Mouse (Mus musculus) CH12.LX (cell line): ENCODE measurements around the gene Tmem30c.

Experiments used
- GABPA ChIP-seq: IDR thresholded peaks from 2 replicates; pipeline ENCODE4 v1.6.1; 2012; ENCODE audit warnings: low read depth, low read length, improper control_type of control experiment, inconsistent platforms; ENCODE audit not compliant: insufficient replicate concordance
- SMC3 ChIP-seq: IDR thresholded peaks from 2 replicates; pipeline ENCODE4 v1.6.1; 2011; ENCODE audit warnings: low read depth, low read length, improper control_type of control experiment
- ZC3H11A ChIP-seq: IDR thresholded peaks from 2 replicates; pipeline ENCODE4 v1.6.1; 2012; ENCODE audit warnings: low read depth, mild to moderate bottlenecking, inconsistent platforms, low read length, improper control_type of control experiment

DNA sequence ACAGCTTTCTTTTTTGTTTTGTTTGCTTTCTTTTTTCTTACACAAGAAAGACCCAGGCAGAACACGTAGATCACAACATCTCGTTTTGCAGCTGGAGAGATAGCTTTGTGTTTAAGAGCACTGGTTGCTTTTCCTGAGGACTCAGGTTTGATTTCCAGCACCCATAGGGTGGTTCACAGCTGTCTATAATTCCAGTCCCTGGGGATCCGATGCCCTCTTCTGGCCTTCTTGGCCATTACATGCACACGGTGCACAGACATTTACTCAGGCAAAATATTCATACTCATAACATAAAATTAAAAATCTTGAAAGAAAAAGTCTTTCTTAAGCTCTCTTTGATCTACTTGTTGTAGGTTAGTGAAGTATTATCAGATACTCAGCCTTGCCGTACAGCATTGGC lies 969 bp downstream of the Tmem30c start:
- no peak for TF ChIP-seq GABPA
- TF ChIP-seq SMC3, result peak; percentile 52
- TF ChIP-seq ZC3H11A, result no peak
